Mouse (Mus musculus) CH12.LX (cell line): ENCODE results near the gene Ubl4b.

Source experiments
- EP300 ChIP-seq: IDR thresholded peaks from 2 replicates; pipeline ENCODE4 v1.6.1; 2011; ENCODE audit warnings: low read length, improper control_type of control experiment
- HCFC1 ChIP-seq: IDR thresholded peaks from 2 replicates; pipeline ENCODE4 v1.6.1; 2012; ENCODE audit warnings: low read depth, mild to moderate bottlenecking, inconsistent platforms, low read length, improper control_type of control experiment
- ZC3H11A ChIP-seq: IDR thresholded peaks from 2 replicates; pipeline ENCODE4 v1.6.1; 2012; ENCODE audit warnings: low read depth, mild to moderate bottlenecking, inconsistent platforms, low read length, improper control_type of control experiment

DNA sequence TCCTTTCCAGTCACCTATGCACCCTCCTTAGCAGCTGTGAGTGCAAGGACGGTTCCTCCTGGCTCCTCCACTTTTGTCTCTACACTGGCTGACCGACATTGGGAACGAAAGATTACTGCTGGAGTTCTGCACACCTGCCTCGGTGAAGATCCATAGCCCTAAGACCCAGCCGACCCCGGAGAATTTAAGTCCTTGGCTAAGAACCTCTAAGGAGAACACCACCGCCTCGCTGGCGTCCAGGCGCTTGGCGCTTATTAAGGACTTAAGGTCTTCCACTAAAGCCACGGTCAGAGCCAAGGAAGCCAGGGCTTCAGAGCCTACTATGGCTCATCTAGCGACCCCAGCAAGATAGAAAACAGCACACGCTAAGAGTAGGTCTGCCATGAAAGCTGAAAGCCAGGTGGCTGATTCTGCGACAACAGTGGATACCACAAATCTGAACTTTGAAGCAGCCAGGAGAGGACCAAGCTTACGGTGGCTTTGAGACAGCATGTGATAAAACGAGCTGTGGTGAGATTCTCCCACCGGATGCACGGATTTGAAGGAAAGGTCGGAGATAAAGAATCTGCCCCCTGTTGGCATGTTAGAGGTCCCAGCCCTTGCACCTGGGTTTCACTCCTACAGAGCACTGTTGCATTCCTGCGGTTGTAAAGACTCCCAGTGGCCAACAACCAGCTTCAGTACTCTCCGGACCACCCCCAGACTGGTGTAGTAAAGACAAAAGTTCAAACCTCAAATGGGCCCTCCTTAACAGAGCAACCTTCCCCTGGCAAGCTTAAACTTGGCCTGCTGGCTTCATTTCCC, 42.9 kb upstream of the Ubl4b start:
- no peak for TF ChIP-seq EP300
- TF ChIP-seq HCFC1 = no peak
- TF ChIP-seq ZC3H11A = no peak
